ENCODE assay signal across 8 mouse cellular contexts in the genomic region with DNA sequence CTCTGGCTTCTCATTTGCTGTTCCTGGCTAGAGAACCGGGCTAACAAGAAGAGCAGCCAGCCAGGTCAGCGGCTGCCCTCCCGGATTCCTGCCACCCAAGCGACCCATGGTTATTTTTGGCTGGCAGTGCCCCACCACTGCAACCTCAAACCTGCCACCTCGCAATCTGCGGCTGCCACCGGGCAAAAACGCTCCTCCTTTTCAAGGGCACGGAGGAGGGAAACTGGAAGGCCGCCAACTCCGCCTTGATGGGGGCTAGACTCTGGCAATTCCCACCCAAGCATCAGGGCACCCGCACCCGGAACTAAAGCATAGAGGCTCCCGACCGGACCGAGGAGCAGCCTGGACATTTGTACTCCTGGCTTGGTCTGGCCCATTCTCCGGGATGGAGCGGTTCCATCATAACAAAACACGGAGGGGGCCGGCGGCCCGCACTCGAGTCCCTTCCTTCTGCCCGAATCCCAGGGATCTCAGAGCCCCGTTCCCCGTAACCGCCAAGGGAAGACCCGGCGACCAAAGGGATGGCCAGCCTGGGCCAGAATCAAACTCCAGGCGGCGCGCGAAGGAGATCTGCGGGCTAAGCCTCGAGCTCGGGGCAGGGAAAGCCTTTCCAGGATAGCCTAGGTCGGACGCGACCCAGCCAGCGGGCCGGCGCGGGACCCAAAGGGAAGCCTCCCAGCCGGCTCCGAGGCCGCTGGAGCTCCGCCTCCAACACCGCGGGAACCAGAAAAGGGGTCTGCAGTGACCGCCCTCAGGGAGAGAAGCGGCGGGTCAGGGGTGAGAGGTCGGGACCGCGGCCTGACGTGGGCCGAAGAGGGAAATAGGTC. TPM values are rescaled to one million over a fixed set of nuclear protein-coding genes. Genes with fewer than 3 reads are reported as not detected.
DNase-seq lines count a peak whose midpoint lies in the region; ATAC-seq lines count a peak whose summit lies in the region.

No protein-coding gene starts in this region.

- H3K27ac ChIP-seq in hindbrain, embryonic 13.5 days, result peak overlapping the region; percentile 99

- peak overlapping the region; percentile 99 for H3K4me2 ChIP-seq in hindbrain, embryonic 13.5 days

- peak; percentile 57 for ATAC-seq in hindbrain, embryonic 13.5 days (ENCODE audit: low FRiP score)

- peak overlapping the region; percentile 92 for H3K9ac ChIP-seq in hindbrain, embryonic 13.5 days

- no peaks in the 10 kb centered on the region for H3K27me3 ChIP-seq in hindbrain, embryonic 13.5 days

- peaks cover 24% of the 10 kb centered on the region for H3K36me3 ChIP-seq in hindbrain, embryonic 13.5 days

- H3K4me1 ChIP-seq in hindbrain, embryonic 13.5 days (replicated peaks), result peaks cover 42% of the 10 kb centered on the region

- peak; percentile 72 for DNase-seq in NIH3T3 (ENCODE audit: low read depth)
- DNase-seq in cerebellum, postnatal 10 days, result peak; percentile 89 to 91
- peak; percentile 67 to 71 for DNase-seq in frontal cortex, postnatal 25 days (ENCODE audit: low spot score in 2 of 2)
- DNase-seq in left cerebral cortex, adult 11 months (ENCODE audit: low spot score), result peak; percentile 67
- DNase-seq in lung, postnatal 25 days (ENCODE audit: low spot score), result peak; percentile 57
- peak; percentile 87 to 91 for DNase-seq in right cerebral cortex, postnatal 10 days (ENCODE audit: low spot score in 2 of 2)
- DNase-seq in urinary bladder, postnatal 14 days (ENCODE audit: low spot score), result peak; percentile 75

- peak overlapping the region; percentile 95 for H3K4me3 ChIP-seq in hindbrain, embryonic 13.5 days

- no peaks in the 10 kb centered on the region for H3K9me3 ChIP-seq in hindbrain, embryonic 13.5 days

- WGBS in hindbrain, embryonic 13.5 days, result 1% methylated on average over 55 of the region's 57 CpGs

RNA-seq across cellular contexts. Expression of a gene that starts 1.3 kb away (rescaled TPM):
- 71.2 and 72.4 TPM in 2 replicates for polyA plus RNA-seq in hindbrain, embryonic 13.5 days (2015; fragmentation: Nextera tagmentation; extraction: Ambion mirVana)

RNA-seq across cellular contexts. Expression of a gene that starts 56.0 kb away (rescaled TPM):
- polyA plus RNA-seq in hindbrain, embryonic 13.5 days (2015; fragmentation: Nextera tagmentation; extraction: Ambion mirVana), result 33.8 and 35.4 TPM in 2 replicates

Comparison
In these comparisons a context has a peak if more than half of its experiments do, and no peak if none do; other contexts are left out.
1. Peak in every context shown above with its lines: DNase-seq, ATAC-seq, H3K4me3 ChIP-seq and H3K27ac ChIP-seq.